Mouse (Mus musculus) left cerebral cortex, postnatal 25 days (tissue): ENCODE measurements around the gene Tceanc2. TPM values are rescaled to one million over a fixed set of nuclear protein-coding genes. Genes with fewer than 3 reads are reported as not detected.

Experiments
- DNase-seq, 2 experiments: peaks; one replicate each; pipeline ENCODE4 v3.0.0; 2022; ENCODE audit warnings: low spot score in 2 of 2, mixed read lengths in 1 of 2
- intact Hi-C: fragments of 180-260 bp; cut with DNase I; formaldehyde crosslinking; loops from one replicate; pipeline ENCODE4 v1.15.1; 2025
- total RNA-seq, 2 experiments: library from RNA; stranded (reverse); gene quantifications; 2 replicates each; pipeline ENCODE4 v1.2.3; 2021

Tceanc2 gene
- total RNA-seq, 2 experiments from 2014 or later = 17.3 to 19.0 TPM

GRCm38 (mm10) chr4:107180746-107181145, 1.8 kb upstream of the Tceanc2 start:
- intact Hi-C loops = no loop called here

GRCm38 (mm10) chr4:107179561-107179960, 645 bp upstream of the Tceanc2 start:
- DNase-seq = no peak
- intact Hi-C loops = loop anchor here (5.0 kb wide), 1 partner anchor 337 kb away; no protein-coding TSS in a partner anchor

More at GRCm38 (mm10) chr4:107180746-107181145, 1.8 kb upstream of the Tceanc2 start:
- no peak for DNase-seq

DNA sequence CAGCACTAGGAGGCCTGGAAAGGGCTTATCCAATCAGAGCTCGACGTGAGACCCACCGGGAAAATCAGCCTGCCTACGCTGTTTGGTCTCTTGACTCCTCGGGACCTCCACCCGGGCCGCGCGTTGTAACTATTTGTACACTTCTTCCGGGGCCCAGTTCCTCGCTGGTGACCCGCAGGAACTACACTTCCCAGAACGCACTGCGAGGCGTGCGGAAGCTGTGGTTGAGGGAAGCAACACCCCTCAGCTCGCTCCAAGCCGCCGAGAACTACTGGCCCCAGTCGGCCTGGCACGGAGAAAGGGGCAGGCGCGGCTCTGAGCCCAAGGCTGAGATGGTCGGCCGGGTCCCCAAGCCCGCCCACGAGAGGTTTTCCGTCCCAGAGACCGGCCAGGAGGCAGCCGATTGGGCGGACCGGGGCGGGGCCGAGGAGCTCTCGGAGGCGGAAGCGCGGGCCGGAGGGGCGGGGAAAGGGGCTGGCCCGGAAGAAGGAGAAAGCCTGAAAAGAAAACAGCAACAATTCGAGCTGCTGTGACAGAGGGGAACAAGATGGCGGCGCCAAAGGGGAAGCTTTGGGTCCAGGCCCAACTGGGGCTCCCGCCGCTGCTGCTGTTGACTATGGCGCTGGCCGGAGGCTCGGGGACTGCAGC, 610 bp downstream of the Tceanc2 start, which contains the start of gene Tmem59:
Gene Tmem59 (plus strand): TSS at position 218 of the 648 bp plus-strand sequence.
- intact Hi-C loops = loop anchor here (5.0 kb wide), 1 partner anchor 336 kb away; no protein-coding TSS in a partner anchor
- peak; percentile 94 to 97 for DNase-seq

GRCm38 (mm10) chr4:107177506-107177905, 1.4 kb downstream of the Tceanc2 start:
- intact Hi-C loops = loop anchor here (5.0 kb wide), 1 partner anchor 335 kb away; no protein-coding TSS in a partner anchor

DNA sequence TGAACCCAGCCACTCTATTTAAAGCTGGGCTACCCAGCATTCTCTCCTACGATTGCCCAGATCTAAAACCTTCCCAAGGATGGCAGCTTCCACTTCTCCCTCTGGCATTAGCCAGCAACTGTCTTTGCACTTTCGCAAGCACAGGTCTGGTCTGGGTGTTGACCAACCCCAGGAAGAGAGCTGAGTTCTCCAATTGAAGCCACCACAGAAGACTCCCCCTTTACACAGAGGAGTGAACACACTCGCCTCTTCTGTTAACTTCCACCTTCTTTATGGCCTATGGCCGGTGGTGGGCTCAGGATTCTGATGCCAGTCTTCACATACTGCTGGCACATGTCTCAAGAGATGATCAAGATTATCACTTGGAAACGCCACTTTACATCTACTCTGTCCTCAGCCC, 11.1 kb downstream of the Tceanc2 start:
- intact Hi-C loops = loop anchor here (10.0 kb wide), 1 partner anchor 363 kb away; the partner anchor contains the start of gene Acot11
- DNase-seq = no peak

More at GRCm38 (mm10) chr4:107177506-107177905, 1.4 kb downstream of the Tceanc2 start:
- DNase-seq = no peak

DNA sequence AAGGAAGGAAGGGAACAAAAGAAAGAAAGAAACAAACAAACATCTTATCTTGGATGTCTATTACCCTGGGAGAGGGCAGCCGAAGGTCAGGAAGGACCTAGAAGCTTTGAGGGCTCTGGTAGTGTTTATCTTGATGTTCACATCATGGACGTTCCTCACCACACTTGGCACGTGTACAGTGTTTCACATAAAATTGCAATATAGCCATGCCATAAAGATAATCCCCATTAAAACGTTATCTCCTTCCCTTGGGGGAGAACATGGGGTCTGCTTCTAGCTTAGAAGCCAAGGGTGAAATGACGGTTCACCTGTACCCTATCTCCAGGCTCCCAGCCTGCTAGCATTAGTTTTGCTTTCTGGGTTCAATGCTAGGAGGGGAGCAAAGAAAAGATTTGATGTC, 12.2 kb downstream of the Tceanc2 start:
- DNase-seq = no peak
- intact Hi-C loops = loop anchor here (1.0 to 10.0 kb wide), 2 partner anchors 96 to 362 kb away; partner anchors contain the start of gene Acot11

DNA sequence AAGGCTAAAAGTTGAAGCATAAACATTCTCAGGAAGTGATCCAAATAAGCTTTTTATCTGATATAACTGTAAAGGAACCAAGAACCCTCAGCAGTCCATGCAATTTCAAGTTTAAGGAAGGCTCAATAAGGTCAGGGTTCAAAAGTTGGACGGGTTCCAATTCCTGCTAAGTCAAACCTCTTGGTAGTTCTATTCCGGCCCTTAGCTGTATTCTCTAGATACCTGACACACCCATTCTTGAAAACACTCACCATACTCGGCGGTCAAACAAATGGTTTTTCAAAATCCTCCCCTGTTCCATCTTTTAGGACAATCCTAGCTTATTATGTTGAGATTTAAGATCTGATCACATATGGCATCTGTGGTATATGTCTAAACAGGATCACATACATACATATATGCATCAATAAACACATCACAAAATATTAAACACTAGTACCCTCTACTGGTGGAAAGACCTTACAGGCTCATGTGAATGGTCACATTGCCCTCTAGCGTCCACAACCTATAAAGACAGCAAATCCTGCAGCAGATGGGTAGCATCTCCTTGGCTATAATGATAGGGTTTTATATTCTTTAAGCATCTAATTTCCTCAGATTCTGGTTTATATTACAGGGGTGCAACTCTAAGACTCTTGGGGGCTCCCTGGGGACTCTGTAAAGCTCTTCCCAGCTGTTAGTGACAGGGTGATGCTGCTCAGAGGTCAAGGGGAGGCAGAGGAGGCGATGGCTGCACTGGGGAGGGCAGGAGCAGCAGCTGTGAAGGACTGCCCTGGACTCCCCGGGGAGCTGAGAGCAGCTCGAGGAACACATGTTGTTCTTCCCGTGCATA, 14.9 kb downstream of the Tceanc2 start:
- peak; percentile 79 to 88 for DNase-seq
- intact Hi-C loops = loop anchor here (1.0 to 10.0 kb wide), 5 partner anchors 175 to 552 kb away; partner anchors contain the start of genes Acot11 and Ssbp3

- DNase-seq = peak; percentile 45 to 88
- intact Hi-C loops = loop anchor here (5.0 to 10.0 kb wide), 2 partner anchors 359 to 551 kb away; partner anchors contain the start of gene Acot11
Observed at GRCm38 (mm10) chr4:107163341-107163740, 15.6 kb downstream of the Tceanc2 start.

DNA sequence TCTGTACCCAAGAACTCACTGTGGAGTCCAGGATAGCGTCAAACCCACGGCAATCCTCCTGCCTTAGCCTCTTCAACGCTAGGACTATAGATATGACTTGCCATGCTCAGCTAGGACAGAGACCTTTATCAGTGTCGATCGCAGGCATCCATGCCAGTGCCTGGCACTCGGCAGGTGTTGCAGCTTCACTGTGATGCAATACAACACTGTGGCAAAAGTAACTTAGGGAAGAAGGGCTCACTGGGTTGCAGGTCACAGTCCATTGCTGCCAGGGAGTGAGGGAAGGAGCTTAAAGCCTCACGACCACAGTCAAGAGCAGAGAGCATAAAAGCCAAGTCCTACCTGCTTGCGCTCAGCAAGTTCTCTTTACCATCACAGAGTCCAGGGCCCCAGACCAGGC, 18.7 kb downstream of the Tceanc2 start:
- intact Hi-C loops = loop anchor here (5.0 to 10.0 kb wide), 2 partner anchors 355 to 548 kb away; partner anchors contain the start of gene Acot11
- DNase-seq = no peak

DNA sequence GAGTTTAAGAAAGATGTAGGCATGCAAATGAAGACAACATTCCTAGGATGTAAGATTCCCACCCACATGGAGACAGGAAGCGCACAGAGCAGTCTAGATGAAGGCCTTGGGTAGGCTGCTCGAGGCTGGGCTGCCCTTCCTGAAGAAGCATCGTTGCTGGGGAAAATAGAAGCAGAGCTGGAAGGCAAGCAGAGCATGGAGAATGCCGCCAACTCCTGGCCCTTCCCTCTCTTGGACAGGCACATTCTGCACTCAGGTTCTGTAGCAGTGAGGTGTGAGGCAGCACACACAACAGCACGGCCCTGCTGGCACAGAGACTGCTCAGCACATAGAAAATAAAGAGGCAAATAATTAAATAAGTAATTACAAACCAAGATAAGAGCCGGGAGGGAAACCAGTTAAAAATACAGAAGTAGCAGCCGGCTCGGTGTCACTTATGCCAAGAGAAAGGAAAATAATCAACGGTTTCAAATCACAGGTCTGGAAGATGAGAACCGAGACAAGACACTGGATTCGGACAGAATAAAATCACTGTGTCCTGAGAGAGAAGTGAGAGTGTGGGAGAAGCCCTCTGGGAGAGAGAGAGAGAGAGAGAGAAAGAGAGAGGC, 19.6 kb downstream of the Tceanc2 start:
- intact Hi-C loops = no loop called here

GRCm38 (mm10) chr4:107156983-107157401, 21.9 kb downstream of the Tceanc2 start:
- intact Hi-C loops = no loop called here
- DNase-seq = no peak

More for the DNA sequence above, 19.6 kb downstream of the Tceanc2 start:
- peak in 1 of 2 experiments; percentile 28 for DNase-seq

- DNase-seq = no peak
- intact Hi-C loops = no loop called here
Observed at GRCm38 (mm10) chr4:107152571-107152970, 26.3 kb downstream of the Tceanc2 start.

GRCm38 (mm10) chr4:107150991-107151390, 27.9 kb downstream of the Tceanc2 start:
- DNase-seq = peak; percentile 38 to 82
- intact Hi-C loops = no loop called here

GRCm38 (mm10) chr4:107143511-107143910, 35.4 kb downstream of the Tceanc2 start:
- no peak for DNase-seq
- intact Hi-C loops = no loop called here

DNA sequence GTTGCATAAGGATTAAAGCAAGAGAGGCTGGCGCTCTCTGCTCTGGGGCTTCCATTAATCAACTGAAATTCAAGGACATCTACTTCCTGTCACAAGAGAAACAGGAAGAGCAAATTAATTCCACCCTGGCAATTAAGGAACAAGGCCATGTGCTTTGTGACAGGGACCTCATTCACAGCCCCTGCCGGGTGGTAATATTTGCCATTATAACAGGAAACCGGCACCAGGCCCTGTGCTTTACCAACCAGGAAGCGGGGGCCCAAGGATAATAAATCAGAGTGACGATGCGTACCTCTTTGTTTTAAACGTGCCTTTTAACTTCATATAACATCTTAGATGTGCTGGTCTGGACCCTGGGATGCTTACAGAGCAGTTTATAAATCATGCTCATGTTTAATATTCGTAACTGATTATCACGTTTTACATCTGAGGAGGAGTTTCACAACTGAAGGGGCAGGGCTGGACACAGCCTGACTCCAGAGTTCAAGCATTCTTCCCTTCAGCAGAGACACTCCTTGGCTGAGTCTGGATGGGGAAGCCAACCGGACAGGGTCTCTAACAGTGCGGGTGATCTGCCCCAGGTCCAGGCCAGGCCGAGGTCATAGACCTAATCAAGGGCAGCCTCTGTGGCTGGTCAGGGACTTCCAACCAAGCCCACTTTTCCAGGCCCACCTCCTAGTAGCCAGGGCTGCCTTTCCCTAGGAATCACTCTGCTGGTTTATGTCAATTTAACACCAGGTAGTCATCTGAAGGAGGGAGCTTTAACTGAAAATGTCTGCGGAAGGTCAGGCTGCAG, 38.9 kb downstream of the Tceanc2 start:
- intact Hi-C loops = no loop called here
- DNase-seq = no peak

DNA sequence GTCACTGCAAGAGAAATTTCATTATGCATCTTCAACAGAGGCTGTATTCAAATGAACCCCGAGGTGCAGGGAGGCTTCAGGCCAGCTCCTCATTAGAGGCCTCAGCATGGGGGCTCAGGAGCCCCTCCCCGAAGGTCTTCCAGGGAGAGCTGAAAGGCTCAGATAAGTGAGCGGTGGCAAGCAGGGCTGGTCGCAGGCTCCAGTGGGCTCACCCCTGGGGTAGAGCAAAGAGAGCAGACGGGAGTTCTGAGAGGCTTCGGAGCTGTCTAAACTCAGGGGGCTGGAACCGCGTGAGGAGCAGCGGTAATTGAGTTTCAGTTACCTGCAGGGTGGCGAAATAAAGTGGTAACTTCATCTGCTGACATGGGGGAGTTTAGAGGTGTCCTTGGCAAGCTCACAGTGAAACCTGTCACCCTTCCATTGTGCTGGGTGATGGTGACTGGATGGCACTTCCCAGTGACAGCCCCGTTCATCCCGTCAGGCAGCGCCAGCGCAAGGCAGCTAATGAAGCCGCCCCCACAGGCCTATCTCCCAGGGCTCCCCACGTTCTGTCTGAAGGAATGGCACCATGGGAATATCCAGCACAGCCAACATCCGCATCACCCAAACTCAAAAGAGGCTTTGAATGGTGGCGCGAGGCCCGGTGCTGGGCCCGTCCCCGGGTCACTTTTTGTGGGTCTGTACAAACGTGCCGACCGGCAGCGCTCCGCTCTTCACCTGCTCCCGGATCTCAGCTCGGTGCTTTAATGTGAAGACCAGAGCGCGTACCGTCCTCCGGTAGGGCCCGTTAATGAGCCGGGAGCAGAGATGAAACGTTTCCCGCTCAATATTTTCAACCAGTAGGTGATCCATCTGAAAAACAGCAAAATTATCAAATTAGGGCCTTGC, 39.7 kb downstream of the Tceanc2 start:
- intact Hi-C loops = no loop called here
- no peak for DNase-seq

DNA sequence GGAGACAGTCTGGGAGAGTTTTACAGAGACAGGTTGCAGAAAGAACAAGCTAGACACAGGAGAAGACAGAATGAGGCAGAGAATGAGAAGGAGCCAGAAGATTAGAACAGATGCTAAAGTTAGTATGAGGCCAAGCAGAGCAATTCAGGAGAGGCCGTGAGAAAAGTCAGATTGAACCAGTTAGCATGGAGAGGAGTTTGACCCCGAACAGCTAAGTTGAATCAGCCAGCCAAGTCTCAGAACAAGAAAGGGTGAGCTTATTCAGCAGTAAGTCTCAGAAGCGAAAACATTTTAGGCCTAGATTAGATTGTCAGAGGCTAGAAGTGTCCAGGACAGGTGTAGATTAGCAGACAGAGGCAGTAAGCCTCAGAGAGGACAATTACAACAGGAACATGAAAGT, 42.4 kb downstream of the Tceanc2 start:
- peak in 1 of 2 experiments; percentile 9 for DNase-seq
- intact Hi-C loops = no loop called here

GRCm38 (mm10) chr4:107135663-107136062, 43.3 kb downstream of the Tceanc2 start:
- intact Hi-C loops = no loop called here
- no peak for DNase-seq
